Mouse (Mus musculus) lung, adult 2 months (tissue): Measurements from ENCODE around the gene Cdipt.

Experiments used
- CTCF ChIP-seq: fragments of 200-500 bp; IDR thresholded peaks from 2 replicates; pipeline ENCODE4 v1.5.1; 2011; ENCODE audit warnings: mild to moderate bottlenecking, low read length, control low read depth; ENCODE audit not compliant: insufficient read depth
- POLR2A ChIP-seq: fragments of 200-500 bp; IDR thresholded peaks from 2 replicates; pipeline ENCODE4 v1.6.1; 2011; ENCODE audit warnings: low read depth, mild to moderate bottlenecking, control low read depth, low read length, borderline replicate concordance; ENCODE audit errors: extremely low read depth

DNA sequence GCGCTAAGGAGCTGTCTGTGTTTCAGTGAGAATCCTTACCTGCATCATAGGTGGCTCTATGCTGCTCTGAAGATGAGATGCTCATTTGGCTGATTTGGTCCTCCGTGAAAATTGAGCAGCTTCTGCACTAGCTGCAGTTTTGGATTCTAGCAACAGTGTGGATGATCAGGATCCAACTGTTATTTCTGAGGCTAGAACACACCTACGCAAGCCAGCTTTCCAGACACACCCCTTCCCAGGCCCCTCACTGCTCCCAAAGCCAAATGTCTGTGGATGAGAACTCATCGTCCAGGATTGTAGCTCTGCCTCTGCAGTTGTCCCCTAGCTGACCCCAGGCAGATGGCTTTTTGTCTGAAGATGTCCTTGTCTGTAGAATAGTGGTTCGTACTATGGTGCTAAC lies 14.6 kb upstream of the Cdipt start:
- TF ChIP-seq CTCF (no peak), POLR2A (no peak)
